Mouse (Mus musculus) thymus, postnatal 36 days (tissue): Measurements from ENCODE around the gene Sept6.

Experiments
- DNase-seq, 2 experiments: peaks; one replicate each; pipeline ENCODE4 v3.0.0; 2022; ENCODE audit warnings: mixed read lengths in 2 of 2

Gene Sept6

DNA sequence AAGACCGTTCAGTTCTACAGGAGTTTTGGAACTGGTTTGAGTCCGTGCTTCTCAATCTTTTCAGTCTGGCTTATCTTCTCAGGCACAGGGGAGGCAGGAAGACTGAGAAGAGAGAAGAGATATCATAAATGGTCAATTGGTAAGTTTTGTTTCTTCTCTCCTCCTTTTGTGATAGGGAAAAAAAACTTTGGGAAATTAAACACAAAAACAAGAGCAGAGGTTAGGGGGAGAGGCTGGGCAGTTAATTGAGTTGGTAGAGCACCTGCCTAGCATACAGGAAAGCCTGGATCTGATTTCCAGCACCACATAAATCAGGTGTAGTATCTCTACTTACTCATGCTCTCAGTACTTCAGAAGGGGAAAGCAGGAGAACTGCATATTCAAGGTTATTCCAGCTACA, at the start of gene Sept6:
Gene Sept6 (minus strand): TSS at position 101 of the 400 bp plus-strand sequence.
- DNase-seq, result no peak

- DNase-seq, result no peak
Measured at GRCm38 (mm10) chrX:37028378-37028777, 36.8 kb upstream of the Sept6 start.

GRCm38 (mm10) chrX:37023652-37024309, 32.2 kb upstream of the Sept6 start:
- no peak for DNase-seq

- DNase-seq, result peak; percentile 59 to 63
Measured at GRCm38 (mm10) chrX:37022690-37023089, 31.1 kb upstream of the Sept6 start.

DNA sequence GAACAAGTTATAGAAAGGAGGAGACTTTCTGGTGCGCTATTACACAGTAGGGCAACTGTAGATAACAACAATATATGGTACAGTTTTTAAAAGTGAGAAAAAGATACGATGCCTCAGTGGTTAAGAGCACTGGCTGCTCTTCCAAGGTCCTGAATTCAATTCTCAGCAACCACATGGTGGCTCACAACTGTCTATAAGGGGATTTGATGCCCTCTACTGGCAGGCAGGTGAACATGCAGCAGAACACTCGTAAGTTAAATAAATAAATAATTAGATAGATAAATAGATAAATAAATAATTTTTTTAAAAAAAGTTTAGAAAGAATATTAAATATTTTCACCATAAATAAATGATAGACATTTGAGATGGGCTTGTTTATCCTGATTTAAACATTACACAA, 27.5 kb upstream of the Sept6 start:
- no peak for DNase-seq

DNA sequence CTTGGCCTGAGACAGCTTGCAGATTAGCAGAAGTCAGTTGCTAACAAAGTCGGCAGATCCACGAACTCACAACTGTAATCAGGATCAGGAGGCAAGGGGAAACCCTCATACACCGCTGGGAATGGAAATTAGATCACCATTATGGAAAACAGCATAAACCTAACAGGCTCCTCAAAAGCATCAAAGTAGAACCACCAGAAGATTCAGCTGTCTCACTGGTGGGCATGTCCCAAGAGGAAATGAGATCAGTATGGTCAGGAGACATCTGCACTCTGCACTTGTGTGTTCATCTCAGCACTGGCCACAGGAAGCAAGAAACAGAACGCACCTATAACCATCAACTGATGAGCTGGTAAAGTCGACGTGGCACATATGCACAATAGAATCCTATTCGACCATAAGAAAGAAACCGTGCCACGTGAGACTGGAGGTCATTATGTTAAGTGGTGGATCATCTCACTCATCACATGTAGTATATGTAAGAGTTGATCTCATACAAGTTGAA, 26.6 kb upstream of the Sept6 start:
- DNase-seq, result no peak

DNA sequence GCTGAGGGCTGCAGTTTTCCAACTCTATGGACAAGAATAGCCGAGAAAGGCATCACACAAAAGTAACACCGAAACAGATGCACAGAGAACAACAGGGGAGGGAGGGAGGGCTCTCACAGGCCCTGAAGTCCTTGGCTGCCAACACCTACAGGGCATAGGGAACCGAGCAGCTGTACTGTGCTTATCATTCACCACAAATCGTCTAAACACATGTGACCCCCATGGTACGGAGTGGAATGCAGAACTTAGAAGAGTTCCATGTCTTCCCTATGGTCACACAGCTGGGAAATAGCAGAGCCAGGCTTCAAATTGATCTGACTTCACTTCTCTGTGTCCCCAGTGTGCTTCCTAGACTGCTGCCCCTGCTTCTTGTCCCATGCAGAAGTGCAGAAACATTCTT, 22.3 kb upstream of the Sept6 start:
- DNase-seq, result no peak

DNA sequence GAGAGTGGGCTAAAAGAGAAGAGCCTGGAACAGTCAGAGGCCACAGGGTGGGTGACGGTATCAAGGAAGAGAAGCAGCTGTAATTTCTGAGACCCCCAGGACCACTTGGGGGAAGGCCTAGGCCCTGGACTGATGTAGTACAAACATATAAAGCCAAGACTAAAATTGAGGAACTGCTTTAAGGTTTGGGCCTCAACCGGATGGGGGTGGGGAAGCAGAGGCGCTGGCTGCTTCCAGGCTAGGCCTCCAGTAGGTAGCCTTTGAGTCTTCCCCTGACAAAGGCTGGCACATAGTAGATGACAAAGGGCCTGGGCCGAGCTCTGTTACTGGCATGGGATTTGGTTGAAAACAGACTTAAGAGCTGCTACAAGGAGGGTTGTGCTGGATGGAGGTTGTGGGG, 555 bp downstream of the Sept6 start:
- peak in 1 of 2 experiments; percentile 43 for DNase-seq

DNA sequence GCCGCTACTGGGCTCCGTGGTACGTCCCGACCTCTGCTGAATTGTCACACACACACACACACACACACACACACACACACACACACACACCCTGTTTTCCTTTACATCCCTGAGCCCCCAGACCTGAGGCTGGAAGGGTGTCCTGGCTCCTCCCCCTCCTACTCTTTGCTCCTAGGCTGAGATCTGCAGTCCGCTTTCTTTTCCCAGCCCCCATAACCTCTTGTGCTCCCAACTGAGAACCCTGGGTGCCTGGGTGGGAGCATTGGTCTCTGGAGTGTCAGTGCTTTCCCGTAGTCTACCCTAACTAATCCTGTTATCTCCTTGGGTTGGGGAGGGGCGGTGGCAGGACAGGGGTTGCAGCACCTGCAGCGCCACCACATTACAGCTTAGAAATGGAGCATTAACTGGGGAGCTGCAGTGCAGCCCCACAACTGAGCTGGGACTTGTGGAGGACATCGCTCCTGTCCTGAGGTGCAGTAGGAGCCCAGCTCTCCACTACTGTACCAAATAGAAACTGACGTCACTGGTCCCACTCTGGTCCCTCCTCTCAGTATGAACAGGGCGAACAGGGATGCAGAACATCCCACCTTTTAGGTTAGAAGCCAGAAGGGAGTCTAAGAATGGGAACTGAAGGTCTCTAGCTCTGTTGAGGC, 1.7 kb downstream of the Sept6 start:
- peak; percentile 48 to 56 for DNase-seq

- peak; percentile 82 to 89 for DNase-seq
Measured at GRCm38 (mm10) chrX:36989234-36989751, 2.3 kb downstream of the Sept6 start.

DNA sequence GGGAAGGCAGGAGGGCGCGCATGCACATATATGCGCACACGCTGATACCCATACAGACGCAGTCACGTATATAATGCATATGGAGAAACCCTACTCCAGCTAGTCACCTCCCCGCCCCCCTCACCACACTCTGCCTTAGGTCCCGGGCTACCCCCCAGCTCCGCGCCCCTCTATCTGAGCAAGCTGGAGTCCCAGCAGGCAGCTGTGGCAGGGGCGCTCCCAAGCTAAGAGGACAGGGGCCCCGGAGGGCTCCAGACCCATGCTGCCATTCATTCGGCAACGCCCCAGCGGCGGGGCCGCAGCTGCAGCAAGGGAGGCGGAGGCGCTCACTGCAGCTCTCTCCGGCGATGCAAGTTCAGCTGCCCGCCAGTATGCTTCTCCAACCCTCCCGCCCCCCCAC, 2.8 kb downstream of the Sept6 start:
- peak; percentile 39 to 63 for DNase-seq

- no peak for DNase-seq
Measured at GRCm38 (mm10) chrX:36987851-36988250, 3.7 kb downstream of the Sept6 start.

DNA sequence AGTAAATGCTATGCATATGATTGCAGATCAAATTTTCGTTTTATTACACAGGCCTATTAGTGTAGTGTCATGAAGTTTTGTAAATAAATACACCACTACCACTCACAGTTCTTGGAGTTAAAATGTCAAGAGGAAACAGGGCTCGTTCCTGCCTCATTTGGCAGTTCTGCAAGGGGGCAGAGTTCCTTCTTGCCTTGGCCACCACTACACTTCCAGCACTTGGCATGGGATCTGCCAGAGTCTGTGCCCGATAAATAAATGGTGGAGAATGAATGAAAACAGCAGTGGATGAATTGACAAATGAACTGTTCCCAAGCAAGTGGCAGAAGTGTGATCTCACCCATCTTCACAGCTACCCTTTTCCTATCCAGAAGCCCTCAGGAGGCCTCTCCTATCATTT, 6.6 kb downstream of the Sept6 start:
- no peak for DNase-seq

- DNase-seq, result peak; percentile 46 to 55
Measured at GRCm38 (mm10) chrX:36983654-36984311, 7.8 kb downstream of the Sept6 start.

DNA sequence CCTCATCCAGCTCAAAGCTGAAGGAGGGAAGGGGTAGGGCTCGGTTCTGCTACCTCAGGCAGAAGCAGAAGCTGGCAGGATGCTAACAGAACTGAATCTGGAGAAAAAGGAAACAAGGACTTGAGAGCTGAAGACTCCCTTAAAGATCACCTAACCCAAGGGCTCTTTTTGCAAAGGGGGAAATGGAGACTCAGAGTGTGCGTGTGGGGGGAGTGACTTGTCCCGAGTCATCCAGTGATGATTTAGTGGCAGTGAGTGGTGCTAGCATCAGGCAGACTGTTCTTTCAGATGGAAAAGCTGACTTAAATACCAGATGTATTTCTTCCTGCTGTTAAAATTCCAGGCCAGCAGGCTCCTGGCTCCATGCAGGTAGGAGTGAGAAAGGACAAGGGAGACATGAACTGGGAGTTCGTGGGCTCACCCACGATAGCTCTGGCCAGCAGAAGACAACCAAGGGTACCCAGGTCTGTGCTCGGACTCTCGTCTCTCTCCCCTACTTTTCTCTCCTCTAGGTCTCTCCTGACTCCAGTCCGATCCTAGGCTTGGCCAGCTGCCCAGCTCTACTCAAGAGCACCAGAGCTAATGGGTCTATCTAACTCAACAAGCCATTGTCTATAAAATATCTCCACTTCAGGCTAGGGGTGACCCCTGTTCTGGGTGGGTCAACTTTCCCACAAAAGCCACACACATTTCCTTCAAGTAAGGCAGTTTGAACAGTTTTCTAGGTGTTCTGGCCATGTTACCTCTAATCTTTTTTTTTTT, 8.5 kb downstream of the Sept6 start:
- DNase-seq, result no peak

DNA sequence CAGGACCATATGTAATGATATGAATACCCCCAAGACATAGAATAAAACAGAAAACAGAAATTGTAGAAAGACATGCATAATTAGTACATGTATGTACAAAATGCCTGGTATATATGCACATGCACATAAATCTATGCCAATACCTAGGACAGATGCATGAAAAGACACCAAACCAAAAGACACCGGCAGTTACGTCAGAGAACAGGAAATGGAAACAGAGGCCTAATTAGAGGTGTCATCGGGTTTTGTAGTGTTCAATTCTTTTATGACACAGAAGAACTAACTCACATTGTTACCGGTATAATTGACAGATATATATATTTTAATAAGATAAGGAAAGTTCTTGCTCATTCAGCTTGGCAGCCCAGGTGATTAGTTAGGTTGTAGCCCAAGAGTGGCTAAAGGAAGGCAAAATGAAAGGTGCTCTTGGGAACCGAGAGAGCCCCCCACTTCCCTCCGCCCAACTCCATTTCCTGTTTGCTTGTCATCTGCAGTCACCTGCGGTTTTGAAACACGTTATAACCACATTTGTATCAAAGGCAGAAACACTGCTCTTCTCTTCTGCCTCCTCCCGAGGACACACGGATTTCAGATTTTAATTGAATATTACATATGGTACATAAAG, 10.9 kb downstream of the Sept6 start:
- peak; percentile 69 to 80 for DNase-seq

GRCm38 (mm10) chrX:36977863-36978262, 13.7 kb downstream of the Sept6 start:
- no peak for DNase-seq

DNA sequence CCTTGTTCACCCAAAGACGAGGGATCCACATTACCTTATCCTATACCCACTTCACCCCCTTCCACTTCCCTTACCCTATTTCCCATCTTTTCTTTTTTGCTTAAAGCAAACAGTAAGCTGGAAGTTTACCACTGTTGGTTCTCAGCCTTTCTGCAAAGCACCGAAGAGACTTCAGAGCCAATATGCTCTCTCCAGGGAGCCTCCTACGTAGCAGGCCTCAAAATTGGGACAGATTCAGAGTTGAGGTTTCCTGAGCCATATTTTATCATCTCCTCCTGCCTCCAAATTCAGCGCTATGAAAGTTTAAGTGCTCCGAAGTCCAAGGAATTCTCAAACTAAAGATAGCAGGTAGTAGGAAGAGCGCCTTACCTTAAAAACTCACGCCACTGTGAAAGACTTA, 14.6 kb downstream of the Sept6 start:
- no peak for DNase-seq

- DNase-seq, result no peak
Measured at GRCm38 (mm10) chrX:36976272-36976671, 15.3 kb downstream of the Sept6 start.

GRCm38 (mm10) chrX:36974905-36975304, 16.7 kb downstream of the Sept6 start:
- DNase-seq, result no peak

- DNase-seq, result no peak
Measured at GRCm38 (mm10) chrX:36972951-36973471, 18.6 kb downstream of the Sept6 start.

DNA sequence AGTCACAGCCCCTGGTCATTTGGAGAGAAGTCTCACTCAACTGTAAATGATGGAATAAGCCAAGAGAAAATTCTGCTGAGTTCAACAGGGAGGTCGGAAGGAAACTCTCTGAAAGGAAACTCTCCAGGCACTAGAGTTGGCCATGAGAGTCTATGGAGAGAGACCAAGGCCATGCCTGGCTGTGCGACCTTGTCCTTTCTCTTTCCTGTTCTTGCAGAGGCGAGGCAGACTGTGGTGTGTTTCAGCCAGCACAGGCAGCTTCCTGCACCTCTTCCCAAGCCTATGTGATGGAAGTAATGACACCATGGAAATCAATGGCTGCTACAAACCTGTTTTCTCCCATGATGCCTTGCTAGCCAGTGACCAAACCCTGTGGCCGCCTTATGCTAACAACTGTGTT, 20.4 kb downstream of the Sept6 start:
- DNase-seq, result no peak
